Mouse (Mus musculus) hindbrain, embryonic 13.5 days (tissue): ENCODE measurements around the gene Foxp1. TPM values are rescaled to one million over a fixed set of nuclear protein-coding genes. Genes with fewer than 3 reads are reported as not detected.

Experiments
- ATAC-seq: fragments of 200-750 bp; cut with Nextera tagmentation; 2 replicates; pipeline ENCODE4 v1.8.0; 2017; ENCODE audit warnings: moderate TSS enrichment; ENCODE audit not compliant: low FRiP score
- H3K27ac ChIP-seq: fragments of 300-500 bp; sonication (generic); 2 replicates; pipeline ENCODE4 v1.5.1; 2015; ENCODE audit warnings: inconsistent platforms, mild to moderate bottlenecking, moderate library complexity
- H3K27me3 ChIP-seq: fragments of 300-500 bp; sonication (generic); 2 replicates; pipeline ENCODE4 v1.6.1; 2015; ENCODE audit warnings: mild to moderate bottlenecking, inconsistent platforms
- H3K36me3 ChIP-seq: fragments of 300-500 bp; sonication (generic); 2 replicates; pipeline ENCODE4 v1.6.1; 2015; ENCODE audit warnings: mild to moderate bottlenecking, inconsistent platforms
- H3K4me1 ChIP-seq: fragments of 300-500 bp; sonication (generic); replicated peaks from 2 replicates; pipeline ENCODE4 v1.6.1; 2015; ENCODE audit warnings: inconsistent platforms
- H3K4me2 ChIP-seq: fragments of 300-500 bp; sonication (generic); 2 replicates; pipeline ENCODE4 v1.6.1; 2015; ENCODE audit warnings: inconsistent platforms, mild to moderate bottlenecking, moderate library complexity
- H3K4me3 ChIP-seq: fragments of 300-500 bp; sonication (generic); 2 replicates; pipeline ENCODE4 v1.5.1; 2015; ENCODE audit warnings: mild to moderate bottlenecking, inconsistent platforms
- H3K9ac ChIP-seq: fragments of 300-500 bp; sonication (generic); 2 replicates; pipeline ENCODE4 v1.6.1; 2015; ENCODE audit warnings: mild to moderate bottlenecking, inconsistent platforms
- H3K9me3 ChIP-seq: fragments of 300-500 bp; sonication (generic); 2 replicates; pipeline ENCODE4 v1.6.1; 2016; ENCODE audit warnings: inconsistent platforms
- WGBS: fragments of 180-500 bp; shearing (Covaris S2); methylation state at CpG from one replicate; pipeline ENCODE4 v1.1.7; 2015; 5-methylcytosine and 5-hydroxymethylcytosine counted together
- polyA plus RNA-seq: library from polyadenylated mRNA; unstranded; fragments of >200 nt; fragmentation: Nextera tagmentation; extraction: Ambion mirVana; gene quantifications from 2 replicates; pipeline ENCODE4 v1.2.1, GENCODE M21; 2015

Gene Foxp1
- polyA plus RNA-seq, 1 experiment from 2014 or later: 64.7 TPM

DNA sequence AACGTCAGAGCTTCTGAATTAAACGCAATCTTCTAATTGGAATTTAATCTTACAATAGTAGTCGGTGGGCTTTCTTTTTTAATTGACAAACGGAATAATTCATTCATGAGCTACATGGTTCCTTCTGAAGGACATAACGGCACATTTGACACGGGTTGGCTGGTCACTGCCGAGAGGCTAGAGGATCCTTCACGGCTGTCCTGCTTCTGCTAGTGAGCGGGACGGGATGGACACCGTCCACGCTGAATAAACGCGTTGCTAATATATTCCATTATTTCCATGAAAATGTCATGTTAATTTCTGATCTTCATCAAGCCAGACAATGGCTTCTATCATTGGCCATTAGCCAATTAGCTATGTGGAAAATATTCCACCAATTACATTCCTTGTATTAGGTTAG is 92.0 kb downstream of the Foxp1 start:
- H3K27me3 ChIP-seq: no peaks in the 10 kb centered on the region
- no peak overlapping the region for H3K9ac ChIP-seq
- peaks cover 14% of the 10 kb centered on the region for H3K4me1 ChIP-seq
- H3K4me2 ChIP-seq: peak overlapping the region; percentile 31; the same call in 1 of the 2 replicates
- H3K4me3 ChIP-seq: no peak overlapping the region
- no peak for ATAC-seq
- peaks cover 4% of the 10 kb centered on the region for H3K36me3 ChIP-seq
- H3K27ac ChIP-seq: no peak overlapping the region
- WGBS: 59% methylated on average over 14 of the region's 14 CpGs
- H3K9me3 ChIP-seq: no peaks in the 10 kb centered on the region

GRCm38 (mm10) chr6:99429378-99430131 is 93.0 kb downstream of the Foxp1 start:
- H3K4me3 ChIP-seq: no peak overlapping the region
- peaks cover 3% of the 10 kb centered on the region for H3K36me3 ChIP-seq
- WGBS: 79% methylated on average over 16 of the region's 16 CpGs
- no peak overlapping the region for H3K4me2 ChIP-seq
- no peak overlapping the region for H3K9ac ChIP-seq
- no peaks in the 10 kb centered on the region for H3K9me3 ChIP-seq
- H3K27ac ChIP-seq: no peak overlapping the region
- no peaks in the 10 kb centered on the region for H3K27me3 ChIP-seq
- peaks cover 22% of the 10 kb centered on the region for H3K4me1 ChIP-seq
- no peak for ATAC-seq

DNA sequence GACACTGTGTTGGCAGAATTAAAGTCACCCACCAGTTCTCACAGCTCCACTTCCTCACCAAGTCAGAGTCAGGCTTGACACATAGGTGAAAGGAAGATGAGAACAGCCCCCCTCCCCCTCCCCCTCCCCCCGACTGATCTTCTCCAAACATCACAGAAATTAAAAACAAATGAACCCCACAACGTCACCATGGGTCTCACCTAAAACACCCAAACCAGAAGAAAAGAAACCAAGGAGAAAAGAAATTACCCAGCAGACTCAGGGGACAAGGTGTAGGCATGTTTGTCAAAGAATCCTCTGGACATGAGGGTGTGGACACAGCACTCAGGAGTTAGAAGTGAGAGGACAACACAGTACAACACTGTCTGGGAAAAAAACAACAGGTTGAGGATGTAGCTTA is 93.6 kb downstream of the Foxp1 start:
- ATAC-seq: no peak
- H3K4me2 ChIP-seq: no peak overlapping the region
- no peaks in the 10 kb centered on the region for H3K9me3 ChIP-seq
- 86% methylated on average over 2 of the region's 2 CpGs for WGBS
- no peak overlapping the region for H3K27ac ChIP-seq
- H3K27me3 ChIP-seq: no peaks in the 10 kb centered on the region
- no peak overlapping the region for H3K9ac ChIP-seq
- no peaks in the 10 kb centered on the region for H3K36me3 ChIP-seq
- H3K4me1 ChIP-seq: peaks cover 22% of the 10 kb centered on the region
- H3K4me3 ChIP-seq: no peak overlapping the region

GRCm38 (mm10) chr6:99427301-99427700 is 95.2 kb downstream of the Foxp1 start:
- 89% methylated on average over 4 of the region's 4 CpGs for WGBS
- no peak overlapping the region for H3K9ac ChIP-seq
- ATAC-seq: no peak
- H3K9me3 ChIP-seq: no peaks in the 10 kb centered on the region
- H3K4me3 ChIP-seq: no peak overlapping the region
- no peaks in the 10 kb centered on the region for H3K36me3 ChIP-seq
- no peak overlapping the region for H3K4me2 ChIP-seq
- H3K4me1 ChIP-seq: peaks cover 17% of the 10 kb centered on the region
- H3K27me3 ChIP-seq: no peaks in the 10 kb centered on the region
- no peak overlapping the region for H3K27ac ChIP-seq

GRCm38 (mm10) chr6:99425044-99425443 is 97.5 kb downstream of the Foxp1 start:
- Histone ChIP-seq H3K9me3 (no peaks in the 10 kb centered on the region), H3K36me3 (no peaks in the 10 kb centered on the region), H3K9ac (no peak overlapping the region), H3K27me3 (no peaks in the 10 kb centered on the region), H3K4me2 (no peak overlapping the region), H3K4me1 (peaks cover 20% of the 10 kb centered on the region), H3K27ac (no peak overlapping the region), H3K4me3 (no peak overlapping the region)
- no peak for ATAC-seq
- 45% methylated on average over 3 of the region's 3 CpGs for WGBS

DNA sequence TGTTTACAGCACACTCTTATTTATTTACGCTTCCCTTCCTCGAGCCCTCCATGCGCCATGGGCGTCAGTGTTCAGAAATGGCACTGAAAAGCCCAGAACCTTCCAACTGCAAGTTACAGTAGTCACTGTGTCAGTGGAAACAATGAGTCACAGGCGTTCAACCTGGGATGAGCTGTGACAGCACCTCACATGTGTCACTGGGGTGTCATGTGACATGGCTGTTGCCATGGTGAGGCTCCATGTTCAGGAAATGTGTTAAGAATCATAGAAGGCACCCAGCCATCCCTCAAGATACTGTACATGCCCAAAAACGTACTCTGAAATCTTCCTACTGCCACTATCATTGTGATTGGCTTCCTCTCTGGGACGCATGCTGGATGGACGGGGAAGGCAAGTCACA is 101.9 kb downstream of the Foxp1 start:
- WGBS: 83% methylated on average over 8 of the region's 8 CpGs
- Histone ChIP-seq H3K27ac (no peak overlapping the region), H3K9ac (no peak overlapping the region)

GRCm38 (mm10) chr6:99412598-99412997 is 109.9 kb downstream of the Foxp1 start:
- H3K4me2 ChIP-seq: no peak overlapping the region
- no peaks in the 10 kb centered on the region for H3K9me3 ChIP-seq
- H3K4me1 ChIP-seq: 0 out of 2 replicates have a peak, but pooled peaks cover 3% of the 10 kb centered on the region
- no peak overlapping the region for H3K27ac ChIP-seq
- WGBS: 93% methylated on average over 6 of the region's 6 CpGs
- H3K9ac ChIP-seq: no peak overlapping the region
- H3K4me3 ChIP-seq: no peak overlapping the region
- no peak for ATAC-seq
- H3K36me3 ChIP-seq: no peaks in the 10 kb centered on the region
- no peaks in the 10 kb centered on the region for H3K27me3 ChIP-seq

More for the DNA sequence above, 101.9 kb downstream of the Foxp1 start:
- H3K9me3 ChIP-seq: no peaks in the 10 kb centered on the region
- H3K27me3 ChIP-seq: no peaks in the 10 kb centered on the region
- no peak for ATAC-seq
- H3K36me3 ChIP-seq: no peaks in the 10 kb centered on the region
- no peak overlapping the region for H3K4me3 ChIP-seq
- H3K4me1 ChIP-seq: peaks cover 13% of the 10 kb centered on the region
- no peak overlapping the region for H3K4me2 ChIP-seq

DNA sequence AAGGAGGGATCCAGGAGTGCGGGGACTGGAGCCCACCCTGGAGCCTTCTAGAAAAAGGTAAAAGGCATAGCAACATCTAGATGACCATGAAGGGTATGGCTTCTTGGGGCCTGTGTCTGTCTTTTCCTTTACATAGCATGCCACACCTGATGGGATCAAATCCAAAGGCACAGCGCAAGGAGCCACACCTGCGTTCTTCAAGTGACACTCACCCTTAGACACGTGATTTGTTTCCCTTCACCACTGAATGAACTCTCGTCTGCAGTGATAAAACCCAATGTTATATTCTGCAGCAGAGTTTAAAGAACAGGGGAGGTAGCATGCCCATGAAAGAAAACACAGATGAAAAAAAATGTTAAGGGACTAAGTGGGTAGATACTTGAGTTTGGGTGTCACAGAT is 112.9 kb downstream of the Foxp1 start:
- no peak for ATAC-seq
- H3K4me2 ChIP-seq: no peak overlapping the region
- H3K9me3 ChIP-seq: no peaks in the 10 kb centered on the region
- H3K36me3 ChIP-seq: no peaks in the 10 kb centered on the region
- H3K4me1 ChIP-seq: 0 out of 2 replicates have a peak, but pooled peaks cover 5% of the 10 kb centered on the region
- no peak overlapping the region for H3K27ac ChIP-seq
- H3K4me3 ChIP-seq: no peak overlapping the region
- WGBS: 91% methylated on average over 5 of the region's 5 CpGs
- H3K9ac ChIP-seq: no peak overlapping the region
- H3K27me3 ChIP-seq: no peaks in the 10 kb centered on the region

DNA sequence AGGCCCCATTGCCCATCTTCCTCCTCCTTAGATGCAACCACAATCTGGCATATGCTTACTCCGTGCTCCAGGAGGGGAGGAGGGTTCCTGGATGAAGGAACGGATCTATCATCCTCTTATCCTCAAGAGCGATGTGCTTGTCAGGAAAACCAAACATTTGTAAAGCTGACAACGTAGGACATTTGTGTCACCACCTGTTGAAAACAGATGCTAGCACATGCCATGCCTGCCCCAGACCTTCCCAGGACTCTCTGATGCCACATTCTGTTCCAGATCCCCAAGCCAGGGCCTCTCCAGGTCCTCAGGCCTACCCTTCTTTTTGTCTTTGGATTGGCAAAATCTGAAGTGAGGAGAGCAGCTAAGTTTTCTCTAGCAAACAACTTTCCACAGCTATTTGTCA is 113.6 kb downstream of the Foxp1 start:
- no peak for ATAC-seq
- 82% methylated on average over 4 of the region's 4 CpGs for WGBS
- H3K27me3 ChIP-seq: no peaks in the 10 kb centered on the region
- H3K4me2 ChIP-seq: no peak overlapping the region
- H3K4me3 ChIP-seq: no peak overlapping the region
- 0 out of 2 replicates have a peak, but pooled peaks cover 5% of the 10 kb centered on the region for H3K4me1 ChIP-seq
- no peak overlapping the region for H3K9ac ChIP-seq
- H3K9me3 ChIP-seq: no peaks in the 10 kb centered on the region
- no peaks in the 10 kb centered on the region for H3K36me3 ChIP-seq
- H3K27ac ChIP-seq: no peak overlapping the region

DNA sequence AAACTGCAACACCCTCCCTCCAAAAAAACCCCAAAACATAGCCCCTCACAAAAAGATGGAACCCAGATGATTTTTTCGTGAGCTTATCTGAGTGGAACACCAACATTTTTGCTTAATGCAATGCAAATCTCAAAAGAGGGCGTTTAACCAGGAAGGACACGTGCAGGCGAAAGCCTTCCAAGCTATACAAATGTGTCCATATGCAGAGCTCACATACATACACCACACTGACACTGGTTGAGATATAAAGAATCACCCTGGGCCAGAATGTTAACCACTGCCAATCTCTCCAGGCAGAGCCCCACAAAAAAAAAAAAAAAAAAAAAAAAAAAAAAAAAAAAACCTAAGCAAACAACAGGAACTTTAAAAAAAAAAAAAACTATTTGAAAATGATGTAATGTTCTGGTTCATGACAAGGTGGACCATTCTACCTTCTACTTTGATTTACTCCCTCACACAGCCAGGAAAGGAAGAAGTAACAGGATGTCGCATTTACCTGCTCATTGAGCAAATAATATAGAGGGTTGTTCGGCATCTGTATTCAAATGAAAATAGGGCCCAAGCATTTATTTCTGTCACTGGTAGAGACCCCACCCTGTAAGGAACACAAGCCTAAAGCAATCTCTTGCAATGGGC is 118.6 kb downstream of the Foxp1 start:
- ATAC-seq: no peak
- Histone ChIP-seq H3K4me3 (no peak overlapping the region), H3K9me3 (no peaks in the 10 kb centered on the region), H3K27me3 (no peaks in the 10 kb centered on the region), H3K4me1 (0 out of 2 replicates have a peak, but pooled peaks cover 4% of the 10 kb centered on the region), H3K27ac (no peak overlapping the region), H3K4me2 (no peak overlapping the region), H3K9ac (no peak overlapping the region), H3K36me3 (no peaks in the 10 kb centered on the region)
- 86% methylated on average over 6 of the region's 6 CpGs for WGBS

GRCm38 (mm10) chr6:99402941-99403340 is 119.6 kb downstream of the Foxp1 start:
- Histone ChIP-seq H3K9me3 (no peaks in the 10 kb centered on the region), H3K4me1 (0 out of 2 replicates have a peak, but pooled peaks cover 4% of the 10 kb centered on the region), H3K4me2 (no peak overlapping the region), H3K27me3 (no peaks in the 10 kb centered on the region), H3K9ac (no peak overlapping the region; the same call in 1 of the 2 replicates), H3K36me3 (no peaks in the 10 kb centered on the region), H3K27ac (no peak overlapping the region), H3K4me3 (no peak overlapping the region)
- WGBS: 82% methylated on average over 9 of the region's 9 CpGs
- no peak for ATAC-seq

DNA sequence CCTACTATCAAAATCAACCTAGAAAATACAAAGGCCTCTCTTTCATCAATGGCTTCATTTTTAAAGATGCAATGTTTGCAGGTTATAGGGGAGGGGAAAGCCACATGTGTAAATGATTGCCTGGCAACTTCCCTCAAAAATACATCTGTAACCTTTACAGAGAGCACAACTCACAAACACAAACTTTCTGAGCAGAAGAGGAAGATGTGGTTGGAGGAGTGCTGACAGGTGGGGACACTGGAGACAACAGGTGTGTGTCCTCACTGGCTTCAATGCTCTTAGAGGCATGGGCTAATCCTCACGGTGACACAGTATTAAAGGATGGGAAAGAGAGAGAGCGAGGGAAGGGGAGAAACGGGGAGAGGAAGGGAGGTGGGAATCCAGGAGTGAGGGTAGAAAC is 120.2 kb downstream of the Foxp1 start:
- no peak overlapping the region for H3K4me3 ChIP-seq
- H3K9ac ChIP-seq: no peak overlapping the region
- H3K27ac ChIP-seq: no peak overlapping the region
- 75% methylated on average over 3 of the region's 3 CpGs for WGBS
- no peaks in the 10 kb centered on the region for H3K9me3 ChIP-seq
- no peaks in the 10 kb centered on the region for H3K27me3 ChIP-seq
- H3K4me1 ChIP-seq: 0 out of 2 replicates have a peak, but pooled peaks cover 4% of the 10 kb centered on the region
- no peak for ATAC-seq
- no peak overlapping the region for H3K4me2 ChIP-seq
- no peaks in the 10 kb centered on the region; the same call in 1 of the 2 replicates for H3K36me3 ChIP-seq
